Mouse (Mus musculus) cerebellum, adult (tissue): ENCODE results near the gene Slc38a9.

Source experiments
- ATAC-seq: cut with Nextera tagmentation; 2 replicates; pipeline ENCODE4 v1.9.2; 2017; ENCODE audit warnings: mild to moderate bottlenecking, moderate library complexity, mixed read lengths; ENCODE audit not compliant: insufficient number of reproducible peaks, low FRiP score, low TSS enrichment

Slc38a9 gene

GRCm38 (mm10) chr13:112660574-112661381, at the start of gene Slc38a9:
Gene Slc38a9, plus strand, starts transcription at chr13:112660751.
- peak; percentile 99 for ATAC-seq

GRCm38 (mm10) chr13:112621592-112621991, 39.0 kb upstream of the Slc38a9 start:
- no peak for ATAC-seq

- no peak for ATAC-seq
These were observed 36.9 kb upstream of the Slc38a9 start for GRCm38 (mm10) chr13:112623656-112624055.

- no peak for ATAC-seq
These were observed 35.9 kb upstream of the Slc38a9 start for GRCm38 (mm10) chr13:112624622-112625021.

- ATAC-seq = no peak
These were observed 35.0 kb upstream of the Slc38a9 start for GRCm38 (mm10) chr13:112625566-112625965.

GRCm38 (mm10) chr13:112635174-112635837, 25.2 kb upstream of the Slc38a9 start:
- ATAC-seq = no peak

GRCm38 (mm10) chr13:112636498-112636897, 24.1 kb upstream of the Slc38a9 start:
- ATAC-seq = no peak

GRCm38 (mm10) chr13:112639111-112639510, 21.4 kb upstream of the Slc38a9 start:
- ATAC-seq = no peak

- ATAC-seq = no peak
These were observed 17.7 kb upstream of the Slc38a9 start for GRCm38 (mm10) chr13:112642897-112643296.

- ATAC-seq = no peak
These were observed 15.6 kb upstream of the Slc38a9 start for GRCm38 (mm10) chr13:112644996-112645395.

- ATAC-seq = no peak
These were observed 14.9 kb upstream of the Slc38a9 start for GRCm38 (mm10) chr13:112645529-112646186.

GRCm38 (mm10) chr13:112651183-112651582, 9.4 kb upstream of the Slc38a9 start:
- ATAC-seq = no peak

- ATAC-seq = no peak
These were observed 8.3 kb upstream of the Slc38a9 start, which contains the start of gene Ddx4 for GRCm38 (mm10) chr13:112652205-112652604. Gene Ddx4, minus strand, starts transcription at chr13:112652475.

GRCm38 (mm10) chr13:112659986-112660573, 471 bp upstream of the Slc38a9 start:
- ATAC-seq = no peak

- no peak for ATAC-seq
These were observed 1.1 kb downstream of the Slc38a9 start for GRCm38 (mm10) chr13:112661687-112662086.

- no peak for ATAC-seq
These were observed 6.0 kb downstream of the Slc38a9 start for GRCm38 (mm10) chr13:112666433-112667024.

- no peak for ATAC-seq
These were observed 6.7 kb downstream of the Slc38a9 start for GRCm38 (mm10) chr13:112667215-112667614.

GRCm38 (mm10) chr13:112671708-112672107, 11.2 kb downstream of the Slc38a9 start:
- no peak for ATAC-seq

- no peak for ATAC-seq
These were observed 12.2 kb downstream of the Slc38a9 start for GRCm38 (mm10) chr13:112672797-112673196.

GRCm38 (mm10) chr13:112673899-112674447, 13.4 kb downstream of the Slc38a9 start:
- ATAC-seq = peak; percentile 86
